Mouse (Mus musculus) lung, postnatal 36 days (tissue): Measurements from ENCODE around the gene Ttpal.
A peak's percentile ranks its signal among the peaks of the same experiment; 100 is the strongest.

ENCODE experiments used
- DNase-seq: peaks from one replicate; pipeline ENCODE4 v3.0.0; 2022; ENCODE audit warnings: mixed read lengths

The Ttpal gene

DNA sequence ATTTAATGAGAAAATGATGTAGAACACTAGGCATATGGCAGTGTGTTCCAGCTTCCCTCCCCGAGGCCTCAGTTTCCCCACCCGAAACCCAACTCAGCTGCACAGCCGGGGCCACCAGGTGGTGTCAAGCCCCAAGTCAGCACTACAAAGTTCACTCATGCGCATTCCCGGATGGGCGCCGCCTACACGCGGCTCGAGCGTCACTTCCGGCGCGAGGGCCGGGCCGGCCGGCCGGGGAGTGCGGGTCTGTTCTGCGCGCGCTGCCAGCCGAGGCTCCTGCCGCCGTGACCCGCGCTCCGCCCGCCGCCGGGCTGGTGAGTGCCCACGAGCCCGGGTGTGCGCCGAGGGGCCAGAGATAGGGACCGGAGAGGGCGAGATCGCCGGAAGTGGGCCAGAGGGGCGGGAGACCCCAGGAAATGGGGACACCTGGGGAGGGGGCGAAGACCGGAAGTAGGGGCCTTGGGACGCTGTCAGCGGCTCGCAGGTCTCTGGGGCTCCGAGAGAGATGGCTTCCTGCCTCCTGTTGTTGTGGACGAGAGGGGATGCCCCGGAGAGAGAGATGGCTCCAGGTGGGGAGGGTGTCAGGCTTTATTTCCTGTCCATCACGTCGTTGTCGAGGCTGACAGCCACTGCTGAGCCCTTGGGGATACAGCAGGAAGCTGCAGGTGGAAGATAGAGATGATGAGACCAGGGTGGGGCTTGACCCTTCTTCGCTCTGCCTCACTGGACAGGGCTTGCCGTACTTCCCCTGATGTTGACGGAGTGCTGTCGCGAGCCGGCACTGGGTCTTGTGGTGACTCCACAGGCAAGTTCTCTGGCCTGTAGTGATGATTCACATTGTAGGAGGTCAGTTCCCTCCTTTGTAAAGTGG, at the start of gene Ttpal:
Gene Ttpal, plus strand, starts transcription at position 214 of the 871 bp plus-strand sequence.
- DNase-seq, result peak; percentile 94

GRCm38 (mm10) chr2:163552518-163552929, 49.6 kb upstream of the Ttpal start:
- no peak for DNase-seq

GRCm38 (mm10) chr2:163554425-163554982, 47.6 kb upstream of the Ttpal start:
- DNase-seq, result no peak

DNA sequence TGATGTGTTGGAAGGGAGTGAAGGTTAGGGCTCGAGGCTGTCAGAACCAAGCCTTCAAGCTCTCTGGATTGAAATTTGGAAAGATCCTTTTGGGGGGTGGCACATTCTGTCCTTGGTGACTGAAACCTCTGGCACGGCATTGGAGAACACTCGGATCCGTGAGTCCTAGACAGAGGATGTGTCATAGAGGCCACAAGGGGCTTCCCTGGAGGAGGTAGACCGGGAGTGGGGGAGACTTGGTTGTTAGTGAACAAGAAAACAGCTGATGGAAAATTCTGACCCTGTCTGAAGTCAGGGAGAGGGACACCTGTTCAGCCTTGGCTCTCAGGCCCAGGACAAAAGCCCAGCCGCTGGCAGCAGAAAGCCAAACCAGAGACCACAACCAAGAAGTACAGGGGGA, 47.1 kb upstream of the Ttpal start:
- no peak for DNase-seq

GRCm38 (mm10) chr2:163555417-163555816, 46.7 kb upstream of the Ttpal start:
- DNase-seq, result no peak

DNA sequence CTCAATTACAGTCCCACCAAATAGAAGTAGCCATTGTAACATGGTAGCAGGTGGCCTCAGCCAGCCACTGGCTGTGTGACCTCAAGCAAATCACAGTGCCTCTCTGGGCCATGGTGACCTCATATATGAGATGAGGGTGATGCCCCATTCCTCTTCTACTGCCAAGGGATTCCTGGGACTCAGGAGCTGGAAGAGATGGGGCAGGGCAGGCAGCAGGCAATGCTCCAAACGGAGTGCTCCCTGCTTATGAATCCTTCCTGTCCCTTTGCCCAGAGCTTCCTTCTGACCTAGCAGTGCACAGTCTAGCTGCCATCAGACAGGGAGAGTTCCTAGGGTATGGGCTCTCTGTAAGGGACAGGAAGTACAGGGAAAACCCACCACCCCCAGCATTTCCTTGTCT, 43.6 kb upstream of the Ttpal start:
- DNase-seq, result no peak

DNA sequence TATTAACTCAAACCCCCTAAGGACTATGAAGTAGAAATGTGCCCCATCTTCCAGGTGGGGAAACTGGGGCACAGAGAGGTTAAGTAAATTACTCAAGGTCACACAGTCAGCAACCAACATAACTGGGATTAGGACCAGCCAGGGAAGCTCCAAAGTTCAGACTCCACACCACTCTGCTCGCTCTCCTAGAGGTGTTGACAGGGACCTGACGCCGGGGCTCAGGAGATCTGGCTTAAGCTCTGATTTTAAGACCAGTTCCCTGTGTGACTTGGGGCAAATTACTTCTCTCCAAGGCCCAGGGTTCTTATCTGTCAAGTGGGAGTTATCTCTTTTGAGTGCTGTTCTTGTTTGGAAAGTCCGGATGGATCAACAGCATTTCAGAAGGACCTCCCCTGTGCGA, 42.9 kb upstream of the Ttpal start:
- no peak for DNase-seq

GRCm38 (mm10) chr2:163560247-163560646, 41.9 kb upstream of the Ttpal start:
- DNase-seq, result no peak

GRCm38 (mm10) chr2:163561258-163561948, 40.7 kb upstream of the Ttpal start:
- DNase-seq, result no peak

GRCm38 (mm10) chr2:163564646-163565045, 37.5 kb upstream of the Ttpal start:
- DNase-seq, result peak; percentile 42

DNA sequence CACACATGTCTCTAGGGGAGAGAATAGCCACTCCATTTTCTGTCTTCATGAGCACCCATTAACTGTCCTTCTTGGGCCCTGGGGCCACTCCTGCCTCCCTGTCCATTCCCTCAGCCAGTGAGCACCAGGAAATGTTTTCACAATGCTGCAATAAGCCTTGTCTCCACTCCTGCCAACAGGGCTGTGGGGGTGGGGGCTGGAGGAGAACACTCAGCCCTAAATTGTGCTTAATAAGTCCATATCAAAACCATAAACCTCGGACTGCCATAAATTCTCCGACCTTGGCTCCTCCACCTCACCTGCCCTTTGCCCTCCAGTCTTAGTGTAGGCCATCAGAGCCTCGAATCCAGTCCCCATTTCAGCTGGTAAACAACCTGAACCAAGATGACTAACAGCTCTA, 27.8 kb upstream of the Ttpal start:
- DNase-seq, result no peak

- peak; percentile 23 for DNase-seq
These were observed 26.9 kb upstream of the Ttpal start for GRCm38 (mm10) chr2:163575248-163575647.

GRCm38 (mm10) chr2:163577986-163578385, 24.1 kb upstream of the Ttpal start:
- no peak for DNase-seq

GRCm38 (mm10) chr2:163580069-163580945, 21.8 kb upstream of the Ttpal start:
- peak; percentile 65 for DNase-seq

GRCm38 (mm10) chr2:163583226-163584087, 18.7 kb upstream of the Ttpal start:
- peak; percentile 12 for DNase-seq

DNA sequence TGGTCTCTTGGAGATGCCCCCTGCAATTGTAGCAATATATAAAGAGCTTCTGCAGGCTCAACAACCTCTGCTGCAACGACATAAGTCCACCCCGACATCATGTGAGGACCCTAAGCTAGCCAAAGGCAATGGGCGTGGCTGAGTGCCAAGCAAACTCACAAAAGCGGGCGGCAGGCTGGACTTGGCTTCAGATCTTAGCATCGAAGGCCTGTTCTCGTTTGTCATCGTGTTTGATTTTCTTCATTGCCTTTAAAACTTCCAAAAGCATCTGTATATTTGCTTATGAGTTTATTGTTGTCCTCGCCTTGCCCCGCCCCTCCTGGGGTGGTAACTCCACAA, 18.1 kb upstream of the Ttpal start:
- no peak for DNase-seq

- DNase-seq, result peak; percentile 67
These were observed 15.5 kb upstream of the Ttpal start for GRCm38 (mm10) chr2:163586384-163587261.

- DNase-seq, result no peak
These were observed 14.6 kb upstream of the Ttpal start for GRCm38 (mm10) chr2:163587506-163587905.

DNA sequence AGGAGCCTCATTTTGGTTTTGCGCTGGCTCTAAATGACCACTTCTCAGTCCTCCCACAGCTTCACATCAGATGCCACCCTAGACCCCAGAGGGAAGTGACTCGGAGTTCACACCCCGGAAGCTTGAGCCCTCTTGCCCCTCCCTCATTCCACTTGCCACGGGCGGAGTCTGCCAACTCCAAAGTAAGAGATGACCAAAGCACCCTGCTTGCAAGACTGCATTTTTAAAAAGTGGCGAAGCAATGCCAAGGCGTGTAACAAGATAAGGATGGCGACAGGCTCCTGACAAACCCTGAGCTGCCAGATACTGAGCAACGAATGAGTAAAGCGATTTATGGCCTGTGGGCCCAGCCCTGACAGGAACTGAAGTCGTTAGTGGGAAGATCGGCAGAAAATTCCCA, 11.9 kb upstream of the Ttpal start:
- no peak for DNase-seq

GRCm38 (mm10) chr2:163590996-163591395, 11.1 kb upstream of the Ttpal start:
- DNase-seq, result no peak

DNA sequence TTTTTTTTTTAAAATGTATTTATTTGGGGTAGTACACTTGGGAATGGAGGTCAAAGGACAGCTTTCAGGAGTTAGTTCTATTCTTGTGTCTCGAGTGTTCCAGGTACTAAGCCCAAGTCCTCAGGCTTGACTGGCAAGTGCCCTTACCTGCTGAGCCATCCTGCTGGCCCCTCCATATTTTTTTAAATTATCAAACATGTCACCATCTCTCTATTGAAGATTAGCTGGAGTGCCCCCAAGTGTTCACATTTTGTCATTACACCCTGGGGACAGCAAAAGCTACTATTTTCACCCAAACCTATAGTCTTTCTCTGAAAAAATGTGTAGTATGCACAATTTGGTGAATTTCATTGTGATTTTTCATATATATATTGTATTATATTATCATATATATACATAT, 10.0 kb upstream of the Ttpal start:
- DNase-seq, result peak; percentile 59
